Mouse (Mus musculus) MEL (cell line): ENCODE results near the gene Dpt. TPM values are rescaled to one million over a fixed set of nuclear protein-coding genes. Genes with fewer than 3 reads are reported as not detected.
"Not testable (repeated sequence)": the region's sequence is repeated elsewhere in the genome, so short reads cannot be mapped to it uniquely, and the experiment has no call there.

Source experiments
- DNase-seq: peaks from one replicate; pipeline ENCODE4 v3.0.0; 2011; ENCODE audit warnings: low read depth, low spot score
- H3K27ac ChIP-seq: 2 replicates; pipeline ENCODE4 v1.5.1; 2012; ENCODE audit warnings: low read depth, mild to moderate bottlenecking, control low read depth, low read length, moderate library complexity; ENCODE audit not compliant: control insufficient read depth
- H3K27me3 ChIP-seq, 2 experiments: fragments of 150-350 bp in 1 of 2; sonication (generic) in 1 of 2; 2 replicates each; pipeline ENCODE4 v1.6.1; 2012; ENCODE audit warnings: low read length in 2 of 2, mild to moderate bottlenecking in 2 of 2, improper control_type of control experiment in 1 of 2, moderate library complexity in 1 of 2; ENCODE audit not compliant: insufficient read depth in 2 of 2, control insufficient read depth in 1 of 2
- H3K36me3 ChIP-seq, 2 experiments: 2 replicates each; pipeline ENCODE4 v1.6.1; 2012 to 2014; ENCODE audit warnings: low read length in 2 of 2, improper control_type of control experiment in 1 of 2, inconsistent platforms in 1 of 2, mild to moderate bottlenecking in 1 of 2; ENCODE audit not compliant: insufficient read depth in 2 of 2, control insufficient read depth in 1 of 2
- H3K4me1 ChIP-seq, 2 experiments: fragments of 150-350 bp in 1 of 2; sonication (generic) in 1 of 2; 2 replicates each; pipeline ENCODE4 v1.6.1; 2012; ENCODE audit warnings: low read length in 2 of 2, improper control_type of control experiment in 1 of 2, mild to moderate bottlenecking in 1 of 2; ENCODE audit not compliant: insufficient read depth in 2 of 2, control insufficient read depth in 1 of 2
- H3K4me3 ChIP-seq, 2 experiments: fragments of 150-350 bp in 1 of 2; sonication (generic) in 1 of 2; 2 replicates each; pipeline ENCODE4 v1.5.1; 2012; ENCODE audit warnings: low read depth in 2 of 2, low read length in 2 of 2, mild to moderate bottlenecking in 2 of 2, moderate library complexity in 2 of 2, control low read depth in 1 of 2, improper control_type of control experiment in 1 of 2; ENCODE audit not compliant: control insufficient read depth in 1 of 2, insufficient read depth in 1 of 2
- H3K79me2 ChIP-seq: 2 replicates; pipeline ENCODE4 v1.6.1; 2012; ENCODE audit warnings: mild to moderate bottlenecking, low read length, moderate library complexity; ENCODE audit not compliant: control insufficient read depth, poor library complexity, insufficient read depth
- H3K9ac ChIP-seq: 2 replicates; pipeline ENCODE4 v1.6.1; 2012; ENCODE audit warnings: low read depth, mild to moderate bottlenecking, control low read depth, low read length, moderate library complexity; ENCODE audit not compliant: control insufficient read depth, poor library complexity, severe bottlenecking
- H3K9me3 ChIP-seq: fragments of 150-350 bp; sonication (generic); replicated peaks from 2 replicates; pipeline ENCODE4 v1.6.1; 2012; ENCODE audit warnings: mild to moderate bottlenecking, low read length, improper control_type of control experiment, moderate library complexity; ENCODE audit not compliant: insufficient read depth
- BHLHE40 ChIP-seq: IDR thresholded peaks from 2 replicates; pipeline ENCODE4 v1.6.1; 2012; ENCODE audit warnings: low read depth, mild to moderate bottlenecking, inconsistent platforms, low read length, improper control_type of control experiment, borderline replicate concordance
- CHD2 ChIP-seq: IDR thresholded peaks from 2 replicates; pipeline ENCODE4 v1.6.1; 2011; ENCODE audit warnings: low read length, improper control_type of control experiment
- E2F4 ChIP-seq: IDR thresholded peaks from 2 replicates; pipeline ENCODE4 v1.6.1; 2011; ENCODE audit warnings: low read depth, low read length, improper control_type of control experiment, borderline replicate concordance
- ELF1 ChIP-seq: IDR thresholded peaks from 2 replicates; pipeline ENCODE4 v1.6.1; 2014; ENCODE audit warnings: low read depth, mild to moderate bottlenecking, inconsistent platforms, low read length, improper control_type of control experiment, moderate library complexity
- HCFC1 ChIP-seq: IDR thresholded peaks from 2 replicates; pipeline ENCODE4 v1.6.1; 2012; ENCODE audit warnings: low read depth, mild to moderate bottlenecking, inconsistent platforms, low read length, improper control_type of control experiment, moderate library complexity
- MYC ChIP-seq: IDR thresholded peaks from 2 replicates; pipeline ENCODE4 v1.6.1; 2011; ENCODE audit warnings: low read depth, mild to moderate bottlenecking, low read length, improper control_type of control experiment, moderate library complexity
- NRF1 ChIP-seq: IDR thresholded peaks from 2 replicates; pipeline ENCODE4 v1.6.1; 2014; ENCODE audit warnings: low read depth, mild to moderate bottlenecking, inconsistent platforms, low read length, improper control_type of control experiment, moderate library complexity; ENCODE audit not compliant: poor library complexity, insufficient read depth, severe bottlenecking
- POLR2AphosphoS5 ChIP-seq: IDR thresholded peaks from 2 replicates; pipeline ENCODE4 v1.6.1; 2012; ENCODE audit warnings: low read depth, borderline replicate concordance, mild to moderate bottlenecking, inconsistent platforms, low read length, moderate library complexity, mixed read lengths
- RAD21 ChIP-seq: IDR thresholded peaks from 2 replicates; pipeline ENCODE4 v1.6.1; 2011; ENCODE audit warnings: mild to moderate bottlenecking, low read depth, low read length, improper control_type of control experiment
- SMC3 ChIP-seq: IDR thresholded peaks from 2 replicates; pipeline ENCODE4 v1.6.1; 2011; ENCODE audit warnings: low read depth, low read length, improper control_type of control experiment
- UBTF ChIP-seq: IDR thresholded peaks from 2 replicates; pipeline ENCODE4 v1.6.1; 2012; ENCODE audit warnings: low read depth, mild to moderate bottlenecking, inconsistent platforms, low read length, improper control_type of control experiment, moderate library complexity, borderline replicate concordance; ENCODE audit not compliant: insufficient read depth
- USF2 ChIP-seq, 2 experiments: IDR thresholded peaks; 2 replicates each; pipeline ENCODE4 v1.6.1; 2011 to 2012; ENCODE audit warnings: improper control_type of control experiment in 2 of 2, low read length in 2 of 2, borderline replicate concordance in 1 of 2, inconsistent platforms in 1 of 2, low read depth in 1 of 2, mild to moderate bottlenecking in 1 of 2; ENCODE audit not compliant: insufficient read depth in 1 of 2
- ZNF384 ChIP-seq: IDR thresholded peaks from 2 replicates; pipeline ENCODE4 v1.6.1; 2012; ENCODE audit warnings: low read depth, mild to moderate bottlenecking, inconsistent platforms, low read length, improper control_type of control experiment
- polyA plus RNA-seq, 2 experiments: library from polyadenylated mRNA; stranded (reverse) in 1 of 2; unstranded in 1 of 2; fragments of >175 nt in 1 of 2; fragments of >200 nt in 1 of 2; gene quantifications; 2 replicates each; pipeline versions ENCODE4 v1.2.1 to v1.2.4; 2012; ENCODE audit warnings: low replicate concordance in 2 of 2, low read depth in 1 of 2; ENCODE audit not compliant: insufficient read length in 2 of 2, insufficient read depth in 1 of 2, missing spikeins in 1 of 2
- total RNA-seq: library from RNA; depleted of rRNA; stranded (reverse); fragments of 300-350 nt; gene quantifications from 2 replicates; pipeline ENCODE4 v1.2.3, GENCODE M21; 2012

Dpt gene
- total and polyA plus RNA-seq, 3 experiments = not detected

DNA sequence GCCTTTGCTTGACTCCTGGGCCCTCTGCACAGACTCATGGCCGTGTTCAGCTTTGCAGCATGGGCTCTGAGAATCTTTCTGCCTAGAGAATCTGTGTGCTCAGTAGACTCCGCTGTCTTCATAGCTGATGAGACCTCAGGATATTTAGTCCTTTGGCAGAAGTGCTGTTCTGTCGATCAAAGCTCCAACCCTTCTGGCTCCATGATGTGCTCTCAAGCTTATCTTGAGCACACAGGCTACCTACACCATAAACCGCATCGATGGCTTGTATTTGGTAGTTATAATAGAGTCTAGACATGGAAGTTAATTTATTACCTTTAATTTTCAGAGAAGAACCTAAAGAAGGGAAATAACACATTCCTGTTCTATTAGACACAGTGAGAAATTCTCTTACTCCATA, 36.0 kb downstream of the Dpt start:
- H3K79me2 ChIP-seq = no peaks in the 10 kb centered on the region
- H3K9me3 ChIP-seq = no peaks in the 10 kb centered on the region
- H3K4me3 ChIP-seq = no peak overlapping the region
- no peaks in the 10 kb centered on the region for H3K27me3 ChIP-seq
- TF ChIP-seq SMC3 = no peak
- TF ChIP-seq UBTF = no peak
- TF ChIP-seq ELF1 = no peak
- TF ChIP-seq BHLHE40 = no peak
- TF ChIP-seq MYC = no peak
- no peak for TF ChIP-seq HCFC1
- no peak for TF ChIP-seq RAD21
- no peak overlapping the region for H3K9ac ChIP-seq
- no peaks in the 10 kb centered on the region for H3K36me3 ChIP-seq
- no peak overlapping the region for H3K27ac ChIP-seq
- no peak for DNase-seq
- no peaks in the 10 kb centered on the region for H3K4me1 ChIP-seq

DNA sequence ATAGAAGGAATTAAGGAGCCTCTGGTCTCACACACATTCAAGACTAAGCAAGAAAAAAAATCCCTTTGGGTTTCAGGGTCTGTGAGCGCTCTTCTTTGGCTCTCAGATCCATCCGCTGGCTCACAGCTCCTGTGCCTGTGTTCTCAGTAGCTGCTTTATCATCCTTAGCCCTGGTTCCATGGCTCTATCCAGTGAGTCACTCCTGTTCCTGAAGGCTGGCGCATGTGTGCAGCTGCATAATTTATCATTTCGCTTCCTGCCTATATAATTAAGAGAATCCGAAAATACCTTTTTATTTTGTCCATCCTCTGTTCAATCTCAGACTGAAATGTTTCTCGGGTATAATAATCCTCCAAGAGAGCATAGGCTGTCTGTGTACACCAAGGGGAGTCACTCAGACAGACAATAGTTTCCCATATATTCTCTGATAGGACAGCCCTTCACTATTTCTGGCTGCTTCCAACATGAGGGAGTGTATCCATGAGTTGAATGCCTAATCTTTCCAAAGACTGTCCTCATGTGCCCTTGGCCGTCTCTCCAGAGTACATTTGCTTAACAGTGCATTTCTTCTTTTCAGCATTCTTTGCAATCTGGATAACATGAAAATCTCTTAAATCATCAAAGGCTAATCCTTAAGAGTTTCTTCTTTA, 52.3 kb downstream of the Dpt start:
- Histone ChIP-seq H3K27me3 (no peaks in the 10 kb centered on the region), H3K4me3 (no peak overlapping the region), H3K36me3 (no peaks in the 10 kb centered on the region), H3K27ac (no peak overlapping the region), H3K79me2 (no peaks in the 10 kb centered on the region), H3K4me1 (no peaks in the 10 kb centered on the region), H3K9ac (no peak overlapping the region), H3K9me3 (no peaks in the 10 kb centered on the region)
- TF ChIP-seq ZNF384 = no peak
- TF ChIP-seq CHD2 = no peak
- TF ChIP-seq ELF1 = no peak
- no peak for TF ChIP-seq E2F4
- TF ChIP-seq POLR2AphosphoS5 = no peak
- no peak for TF ChIP-seq NRF1
- TF ChIP-seq USF2 (IDR thresholded peaks at IDR 0.05; ENCODE audit: borderline replicate concordance in 1 of 2, insufficient read depth in 1 of 2, low read depth in 1 of 2, low read length in 2 of 2) = no peak
- DNase-seq = no peak

DNA sequence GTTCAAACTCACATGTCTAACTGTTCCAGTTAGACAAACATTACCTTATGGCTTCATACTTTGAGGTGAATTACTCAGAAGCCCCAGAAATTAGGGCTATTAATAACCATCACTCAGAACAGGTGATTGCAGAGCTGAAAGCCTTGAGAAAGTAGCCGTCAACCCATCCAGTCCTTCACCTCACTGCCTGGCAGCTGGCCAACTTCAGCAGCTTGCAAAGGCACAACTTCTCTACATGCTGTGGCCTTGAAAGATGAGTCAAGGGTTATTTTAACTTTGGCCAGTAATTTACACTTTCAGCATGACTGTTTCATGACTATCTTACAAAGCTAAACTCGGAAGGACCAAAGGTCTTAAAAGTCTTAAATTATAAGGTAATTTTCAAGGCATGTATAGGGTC, 59.3 kb downstream of the Dpt start:
- H3K79me2 ChIP-seq, H3K9ac ChIP-seq, H3K27ac ChIP-seq, H3K4me3 ChIP-seq, H3K36me3 ChIP-seq, H3K9me3 ChIP-seq, H3K27me3 ChIP-seq, H3K4me1 ChIP-seq, DNase-seq: not testable (repeated sequence)
